Comparison of ENCODE assay signal across 8 mouse cellular contexts in genomic region chr10:19692988-19693387, GRCm38 (mm10). TPM values are rescaled to one million over a fixed set of nuclear protein-coding genes. Genes with fewer than 3 reads are reported as not detected.
DNase-seq lines count a peak whose midpoint lies in the region; ATAC-seq lines count a peak whose summit lies in the region.

No protein-coding gene starts in this region.

- no peaks in the 10 kb centered on the region for H3K27me3 ChIP-seq in intestine, embryonic 15.5 days (replicated peaks)
- H3K27me3 ChIP-seq in neural tube, embryonic 11.5 days (ENCODE audit: control insufficient read depth, insufficient read depth, low read length): no peaks in the 10 kb centered on the region

- no peak overlapping the region for H3K27ac ChIP-seq in intestine, embryonic 15.5 days
- H3K27ac ChIP-seq in neural tube, embryonic 11.5 days (ENCODE audit: low read depth, low read length): no peak overlapping the region

- H3K36me3 ChIP-seq in intestine, embryonic 15.5 days: no peaks in the 10 kb centered on the region
- no peaks in the 10 kb centered on the region for H3K36me3 ChIP-seq in neural tube, embryonic 11.5 days (ENCODE audit: control insufficient read depth, insufficient read depth, low read length)

- H3K4me1 ChIP-seq in intestine, embryonic 15.5 days (replicated peaks): 0 out of 2 replicates have a peak, but pooled peaks cover 3% of the 10 kb centered on the region
- no peaks in the 10 kb centered on the region for H3K4me1 ChIP-seq in neural tube, embryonic 11.5 days (ENCODE audit: control insufficient read depth, insufficient read depth, low read length)

- no peaks in the 10 kb centered on the region for H3K9me3 ChIP-seq in intestine, embryonic 15.5 days
- no peaks in the 10 kb centered on the region for H3K9me3 ChIP-seq in neural tube, embryonic 11.5 days (ENCODE audit: control insufficient read depth, low read length)

- peak; percentile 17 for DNase-seq in right cerebral cortex, adult 18-20 months
- no peak for DNase-seq in right cerebral cortex, postnatal 25 days
- DNase-seq in adrenal gland, postnatal 36 days: peak; percentile 26 to 44
- DNase-seq in frontal cortex, postnatal 25 days (ENCODE audit: low spot score in 2 of 2): peak; percentile 8 to 11
- peak; percentile 50 to 62 for DNase-seq in lung, adult 18-20 months
- DNase-seq in neural tube, embryonic 11.5 days (ENCODE audit: low spot score): peak; percentile 23
- DNase-seq in thymus, postnatal 4 days: peak; percentile 79

- 58% methylated on average over 8 of the region's 8 CpGs for WGBS in intestine, embryonic 15.5 days
- WGBS in neural tube, embryonic 11.5 days: 63% methylated on average over 8 of the region's 8 CpGs

- H3K9ac ChIP-seq in intestine, embryonic 15.5 days: no peak overlapping the region
- no peak overlapping the region for H3K9ac ChIP-seq in neural tube, embryonic 11.5 days (ENCODE audit: low read length)

- ATAC-seq in intestine, embryonic 15.5 days: peak; percentile 70
- no peak for ATAC-seq in neural tube, embryonic 11.5 days (ENCODE audit: insufficient read depth, low FRiP score, low TSS enrichment)

- no peak overlapping the region for H3K4me2 ChIP-seq in intestine, embryonic 15.5 days (replicated peaks)
- no peak overlapping the region for H3K4me2 ChIP-seq in neural tube, embryonic 11.5 days (ENCODE audit: low read depth)

- H3K4me3 ChIP-seq in intestine, embryonic 15.5 days (replicated peaks): no peak overlapping the region
- H3K4me3 ChIP-seq in neural tube, embryonic 11.5 days (ENCODE audit: low read depth, low read length): no peak overlapping the region

RNA-seq across cellular contexts. Expression of gene Il20ra, which starts 19.4 kb away (rescaled TPM):
- 1 to 10 TPM; 2.3 to 3.0 TPM for total RNA-seq in adrenal gland, postnatal 36 days (2021)
- polyA plus RNA-seq in intestine, embryonic 15.5 days (2015; fragmentation: Nextera tagmentation; extraction: Ambion mirVana): 0.09 and 0.20 TPM in 2 replicates
- polyA plus RNA-seq in neural tube, embryonic 11.5 days (2014; fragmentation: Nextera tagmentation; extraction: Ambion mirVana): not detected in 2 replicates
